Mouse (Mus musculus) liver, embryonic 16.5 days (tissue): Measurements from ENCODE around the gene Serhl. TPM values are rescaled to one million over a fixed set of nuclear protein-coding genes. Genes with fewer than 3 reads are reported as not detected.
A peak's percentile ranks its signal among the peaks of the same experiment; 100 is the strongest.

ENCODE experiments used
- ATAC-seq: fragments of 200-750 bp; cut with Nextera tagmentation; 2 replicates; pipeline ENCODE4 v1.8.0; 2017; ENCODE audit warnings: low read depth, mild to moderate bottlenecking, moderate number of reproducible peaks, moderate library complexity
- H3K27ac ChIP-seq: fragments of 300-500 bp; sonication (generic); 2 replicates; pipeline ENCODE4 v1.5.1; 2014; ENCODE audit warnings: mild to moderate bottlenecking, low read length
- H3K27me3 ChIP-seq: fragments of 300-500 bp; sonication (generic); 2 replicates; pipeline ENCODE4 v1.6.1; 2014; ENCODE audit warnings: low read depth, low read length, mixed read lengths; ENCODE audit not compliant: control insufficient read depth, insufficient read depth
- H3K36me3 ChIP-seq: fragments of 300-500 bp; sonication (generic); 2 replicates; pipeline ENCODE4 v1.6.1; 2014; ENCODE audit warnings: mild to moderate bottlenecking; ENCODE audit not compliant: control insufficient read depth, insufficient read depth
- H3K4me1 ChIP-seq: fragments of 300-500 bp; sonication (generic); 2 replicates; pipeline ENCODE4 v1.6.1; 2014; ENCODE audit warnings: low read depth, low read length, mixed read lengths; ENCODE audit not compliant: control insufficient read depth
- H3K4me2 ChIP-seq: fragments of 300-500 bp; sonication (generic); 2 replicates; pipeline ENCODE4 v1.6.1; 2014; ENCODE audit warnings: low read depth, low read length, mixed read lengths
- H3K4me3 ChIP-seq: fragments of 300-500 bp; sonication (generic); 2 replicates; pipeline ENCODE4 v1.5.1; 2014; ENCODE audit warnings: low read depth, mild to moderate bottlenecking, low read length
- H3K9ac ChIP-seq: fragments of 300-500 bp; sonication (generic); 2 replicates; pipeline ENCODE4 v1.6.1; 2014; ENCODE audit warnings: low read depth, low read length
- H3K9me3 ChIP-seq: fragments of 300-500 bp; sonication (generic); replicated peaks from 2 replicates; pipeline ENCODE4 v1.6.1; 2016; ENCODE audit warnings: low read length; ENCODE audit not compliant: control insufficient read depth
- WGBS: fragments of 180-500 bp; shearing (Covaris S2); extraction: QIAGEN DNeasy Blood & Tissue Kit; methylation state at CpG from one replicate; pipeline ENCODE4 v1.1.7; 2014; ENCODE audit not compliant: insufficient replicate concordance; 5-methylcytosine and 5-hydroxymethylcytosine counted together
- polyA plus RNA-seq: library from polyadenylated mRNA; unstranded; fragments of >200 nt; fragmentation: Nextera tagmentation; extraction: Ambion mirVana; gene quantifications from 2 replicates; pipeline ENCODE4 v1.2.1, GENCODE M21; 2015

Serhl gene
- polyA plus RNA-seq, 1 experiment from 2014 or later, result 16.6 TPM

- Histone ChIP-seq H3K36me3 (peaks cover 23% of the 10 kb centered on the region), H3K4me3 (peak overlapping the region; percentile 99)
These were observed 60.8 kb downstream of the Serhl start for GRCm38 (mm10) chr15:83150073-83150442.

GRCm38 (mm10) chr15:83150694-83151093 lies 61.4 kb downstream of the Serhl start:
- Histone ChIP-seq H3K27ac (peak overlapping the region; percentile 54), H3K9me3 (no peaks in the 10 kb centered on the region), H3K9ac (no peak overlapping the region), H3K4me2 (no peak overlapping the region), H3K27me3 (no peaks in the 10 kb centered on the region), H3K4me3 (no peak overlapping the region), H3K36me3 (peaks cover 30% of the 10 kb centered on the region), H3K4me1 (peaks cover 19% of the 10 kb centered on the region)
- no peak for ATAC-seq
- WGBS, result 80% methylated on average over 4 of the region's 4 CpGs

More at GRCm38 (mm10) chr15:83150073-83150442, 60.8 kb downstream of the Serhl start:
- H3K4me2 ChIP-seq, result peak overlapping the region; percentile 93
- H3K9ac ChIP-seq, result peak overlapping the region; percentile 98
- peak overlapping the region; percentile 99 for H3K27ac ChIP-seq
- H3K27me3 ChIP-seq, result no peaks in the 10 kb centered on the region
- ATAC-seq, result no peak
- WGBS, result 24% methylated on average over 3 of the region's 3 CpGs
- no peaks in the 10 kb centered on the region for H3K9me3 ChIP-seq
- H3K4me1 ChIP-seq, result peaks cover 19% of the 10 kb centered on the region

GRCm38 (mm10) chr15:83154309-83154708 lies 65.0 kb downstream of the Serhl start:
- Histone ChIP-seq H3K4me2 (no peak overlapping the region), H3K4me3 (no peak overlapping the region), H3K36me3 (peaks cover 50% of the 10 kb centered on the region), H3K9me3 (no peaks in the 10 kb centered on the region), H3K9ac (no peak overlapping the region), H3K4me1 (peaks cover 6% of the 10 kb centered on the region), H3K27ac (no peak overlapping the region), H3K27me3 (no peaks in the 10 kb centered on the region)
- ATAC-seq, result no peak
- 94% methylated on average over 7 of the region's 7 CpGs for WGBS

GRCm38 (mm10) chr15:83155672-83156419 lies 66.5 kb downstream of the Serhl start:
- Histone ChIP-seq H3K9ac (no peak overlapping the region), H3K4me1 (no peaks in the 10 kb centered on the region), H3K4me2 (no peak overlapping the region), H3K9me3 (no peaks in the 10 kb centered on the region), H3K36me3 (peaks cover 65% of the 10 kb centered on the region), H3K27me3 (no peaks in the 10 kb centered on the region), H3K4me3 (no peak overlapping the region), H3K27ac (no peak overlapping the region)
- ATAC-seq, result no peak
- 59% methylated on average over 6 of the region's 6 CpGs for WGBS

- no peaks in the 10 kb centered on the region for H3K9me3 ChIP-seq
- no peak overlapping the region for H3K4me3 ChIP-seq
- peaks cover 78% of the 10 kb centered on the region for H3K36me3 ChIP-seq
- WGBS, result 77% methylated on average over 11 of the region's 11 CpGs
- H3K9ac ChIP-seq, result no peak overlapping the region
- H3K27ac ChIP-seq, result no peak overlapping the region
- no peaks in the 10 kb centered on the region for H3K27me3 ChIP-seq
- H3K4me1 ChIP-seq, result peaks cover 3% of the 10 kb centered on the region
- peak; percentile 22; the same call in 1 of the 2 replicates for ATAC-seq
- H3K4me2 ChIP-seq, result no peak overlapping the region
These were observed 67.8 kb downstream of the Serhl start for GRCm38 (mm10) chr15:83156929-83157666.

- no peak overlapping the region for H3K4me2 ChIP-seq
- no peak overlapping the region for H3K4me3 ChIP-seq
- 96% methylated on average over 6 of the region's 6 CpGs for WGBS
- no peak overlapping the region for H3K27ac ChIP-seq
- H3K4me1 ChIP-seq, result peaks cover 8% of the 10 kb centered on the region
- no peak for ATAC-seq
- H3K27me3 ChIP-seq, result no peaks in the 10 kb centered on the region
- no peaks in the 10 kb centered on the region for H3K9me3 ChIP-seq
- H3K36me3 ChIP-seq, result peaks cover 84% of the 10 kb centered on the region
- H3K9ac ChIP-seq, result no peak overlapping the region
These were observed 68.4 kb downstream of the Serhl start for GRCm38 (mm10) chr15:83157667-83158064.

GRCm38 (mm10) chr15:83158587-83159160 lies 69.4 kb downstream of the Serhl start:
- Histone ChIP-seq H3K4me3 (no peak overlapping the region), H3K27me3 (no peaks in the 10 kb centered on the region), H3K27ac (no peak overlapping the region), H3K4me2 (no peak overlapping the region), H3K4me1 (peaks cover 16% of the 10 kb centered on the region), H3K36me3 (peaks cover 85% of the 10 kb centered on the region), H3K9me3 (no peaks in the 10 kb centered on the region), H3K9ac (no peak overlapping the region)
- WGBS, result 73% methylated on average over 7 of the region's 7 CpGs
- ATAC-seq, result no peak

- no peak for ATAC-seq
- Histone ChIP-seq H3K27me3 (no peaks in the 10 kb centered on the region), H3K36me3 (peaks cover 81% of the 10 kb centered on the region), H3K4me2 (no peak overlapping the region), H3K9me3 (no peaks in the 10 kb centered on the region), H3K4me3 (no peak overlapping the region), H3K27ac (no peak overlapping the region), H3K4me1 (peaks cover 20% of the 10 kb centered on the region), H3K9ac (no peak overlapping the region)
- WGBS, result 91% methylated on average over 9 of the region's 9 CpGs
These were observed 70.5 kb downstream of the Serhl start for GRCm38 (mm10) chr15:83159823-83160222.

- H3K4me3 ChIP-seq, result no peak overlapping the region
- peaks cover 27% of the 10 kb centered on the region for H3K4me1 ChIP-seq
- peaks cover 76% of the 10 kb centered on the region for H3K36me3 ChIP-seq
- H3K9ac ChIP-seq, result no peak overlapping the region
- H3K27ac ChIP-seq, result no peak overlapping the region
- WGBS, result 86% methylated on average over 4 of the region's 4 CpGs
- H3K9me3 ChIP-seq, result no peaks in the 10 kb centered on the region
- H3K27me3 ChIP-seq, result no peaks in the 10 kb centered on the region
- no peak for ATAC-seq
- no peak overlapping the region for H3K4me2 ChIP-seq
These were observed 71.3 kb downstream of the Serhl start for GRCm38 (mm10) chr15:83160561-83160960.
